Mouse (Mus musculus) urinary bladder, adult 18-20 months (tissue): ENCODE results near the gene Sf3b3.

Source experiments
- DNase-seq, 2 experiments: peaks; one replicate each; pipeline ENCODE4 v3.0.0; 2022; ENCODE audit warnings: low spot score in 2 of 2, mixed read lengths in 2 of 2

The Sf3b3 gene

DNA sequence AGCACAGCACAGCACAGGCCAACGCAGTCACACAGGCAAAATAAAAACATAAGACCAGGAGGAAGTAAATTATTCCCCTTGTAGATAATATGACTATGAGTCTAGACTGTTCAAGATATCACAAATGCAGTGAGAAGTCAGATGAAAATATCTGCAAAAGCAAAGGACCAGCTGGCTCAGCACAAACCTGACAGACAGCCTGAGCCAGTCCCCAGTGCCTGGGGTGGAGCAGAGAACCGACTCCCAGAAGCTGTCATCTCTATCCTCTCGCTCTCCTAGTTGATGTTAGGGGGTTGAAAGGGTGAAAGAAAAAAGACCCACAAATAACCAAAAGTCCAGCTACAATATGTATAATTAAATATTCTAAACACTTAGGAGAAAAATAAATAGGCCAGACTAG is 70.9 kb downstream of the Sf3b3 start:
- DNase-seq: no peak

DNA sequence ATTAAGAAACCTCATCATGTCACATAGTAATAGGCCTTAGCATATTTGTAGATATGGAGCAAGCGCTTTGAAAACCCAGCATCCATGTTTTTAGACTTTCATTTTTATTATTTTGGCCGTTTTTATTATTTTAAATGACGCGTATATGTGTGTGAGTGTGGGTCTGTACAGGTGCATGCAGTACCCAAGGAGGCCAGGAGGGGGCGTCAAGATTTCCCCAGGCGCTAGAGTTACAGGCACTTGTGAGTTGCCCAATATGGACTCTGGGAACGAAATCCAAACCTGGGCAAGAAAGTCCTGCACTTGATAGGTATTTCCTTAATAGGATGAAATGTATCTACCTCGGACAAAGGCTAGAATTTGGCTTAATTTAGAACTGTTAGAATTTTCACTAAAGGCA is 71.3 kb downstream of the Sf3b3 start:
- DNase-seq: no peak

DNA sequence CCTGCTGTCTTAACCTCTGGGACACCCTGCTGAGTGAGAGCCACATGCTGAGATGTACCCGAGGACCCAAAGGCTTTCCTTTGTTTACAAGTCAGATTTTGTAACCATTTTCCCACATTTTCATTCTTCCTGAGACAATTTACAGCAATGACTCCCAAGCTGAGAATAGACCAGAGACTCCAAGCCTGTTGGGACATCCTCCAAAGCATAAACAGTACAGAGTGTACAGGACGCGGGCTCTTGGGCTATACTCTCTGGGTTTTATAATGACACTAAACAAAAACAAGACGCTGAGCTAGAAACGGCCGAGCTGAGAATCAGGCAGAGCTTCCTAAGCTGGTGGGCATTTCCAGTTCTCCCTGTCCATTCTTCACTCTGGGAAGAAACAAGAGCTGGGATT is 71.9 kb downstream of the Sf3b3 start:
- DNase-seq: no peak

DNA sequence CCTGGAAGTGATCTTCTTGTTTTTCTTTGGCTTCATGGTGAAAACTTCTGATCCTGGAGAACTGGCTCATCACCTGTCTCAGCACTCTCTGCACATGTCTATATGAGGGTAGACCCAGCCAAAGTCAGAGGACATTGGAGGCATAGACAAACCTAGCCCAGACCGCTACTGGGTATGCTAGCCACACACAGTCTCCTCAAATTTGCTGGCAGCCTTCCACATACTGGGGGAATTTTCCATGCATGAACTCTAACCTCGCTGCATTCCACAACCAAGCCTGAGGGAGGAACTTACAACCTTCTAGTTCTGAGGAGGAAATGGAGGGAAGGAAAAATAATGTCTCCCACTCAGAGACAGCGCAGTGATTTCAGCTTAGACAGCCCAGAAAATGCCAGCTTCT is 72.5 kb downstream of the Sf3b3 start:
- DNase-seq: no peak

DNA sequence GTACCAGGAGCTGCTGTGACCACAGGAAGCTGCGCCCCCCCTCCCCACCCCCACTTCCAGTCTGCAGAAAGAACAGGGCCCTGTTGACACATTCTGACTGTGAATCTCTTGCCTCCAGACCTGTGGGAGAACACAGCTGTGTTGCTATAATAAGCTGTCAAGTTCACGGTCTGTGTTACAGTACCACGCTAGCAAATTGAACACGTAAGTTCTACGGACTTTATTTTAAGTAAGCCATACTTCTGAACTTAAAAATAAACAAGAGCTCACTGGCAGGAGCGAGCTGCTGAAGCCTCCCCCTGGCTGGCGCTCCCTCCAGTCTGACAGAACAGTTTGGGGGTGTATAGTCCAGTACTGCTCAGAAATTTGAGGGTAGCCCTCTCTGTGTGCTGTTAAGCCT is 74.1 kb downstream of the Sf3b3 start:
- no peak for DNase-seq

DNA sequence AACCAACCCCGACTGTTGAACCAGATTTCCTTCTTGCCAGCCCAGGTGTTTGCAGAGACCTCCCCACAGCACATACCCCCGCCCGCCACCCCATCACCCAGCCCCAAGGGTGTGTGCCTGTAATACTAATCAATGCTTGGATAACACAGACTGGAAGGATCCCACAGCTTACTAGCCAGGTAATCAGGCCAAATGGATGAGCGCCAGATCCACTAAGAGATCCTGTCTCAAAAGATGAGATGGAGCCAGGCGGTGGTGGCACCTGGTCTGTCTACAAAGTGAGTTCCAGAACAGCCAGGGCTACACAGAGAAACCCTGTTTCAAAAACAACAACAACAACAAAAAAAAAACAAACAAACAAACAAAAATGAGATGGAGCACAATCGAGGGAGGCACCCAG is 79.3 kb downstream of the Sf3b3 start:
- no peak for DNase-seq

DNA sequence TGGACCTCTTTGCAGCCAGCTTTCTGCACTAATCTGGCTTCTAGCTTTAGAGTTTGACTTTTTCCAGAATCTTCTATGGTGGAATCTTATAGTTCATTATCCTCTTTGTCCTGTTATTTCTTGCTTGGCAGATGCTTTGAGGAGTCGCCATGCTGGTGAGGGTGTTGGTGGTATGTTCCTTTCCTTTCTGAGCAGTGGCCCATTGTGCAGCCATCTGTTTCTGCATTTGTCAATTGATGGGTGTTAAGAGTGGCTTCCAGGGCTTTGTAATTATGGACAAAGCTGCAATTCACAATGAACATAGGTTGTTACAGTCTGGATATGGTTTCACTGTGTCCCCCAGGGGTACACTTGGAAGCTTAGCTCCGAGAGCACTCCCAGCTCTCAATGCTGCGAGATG is 81.9 kb downstream of the Sf3b3 start:
- no peak for DNase-seq

DNA sequence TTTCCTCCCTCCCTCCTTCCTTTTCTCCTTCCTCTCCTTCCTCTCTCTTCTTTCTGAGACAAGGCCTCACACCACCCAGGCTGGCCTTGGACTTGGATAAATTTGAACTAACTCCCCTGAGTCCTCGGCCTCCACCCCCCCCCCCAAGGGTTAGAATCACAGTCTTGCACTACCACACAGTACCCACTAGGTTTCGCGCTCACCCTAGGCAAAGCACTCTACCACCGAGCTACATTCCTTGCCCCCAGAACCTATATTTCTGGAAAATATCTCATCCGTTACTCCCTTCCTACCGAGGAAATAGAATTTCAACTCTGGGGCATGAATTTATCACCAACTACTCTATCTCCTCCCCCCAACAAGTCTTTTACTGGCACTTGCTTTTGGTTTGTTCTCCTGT is 84.6 kb downstream of the Sf3b3 start:
- no peak for DNase-seq

DNA sequence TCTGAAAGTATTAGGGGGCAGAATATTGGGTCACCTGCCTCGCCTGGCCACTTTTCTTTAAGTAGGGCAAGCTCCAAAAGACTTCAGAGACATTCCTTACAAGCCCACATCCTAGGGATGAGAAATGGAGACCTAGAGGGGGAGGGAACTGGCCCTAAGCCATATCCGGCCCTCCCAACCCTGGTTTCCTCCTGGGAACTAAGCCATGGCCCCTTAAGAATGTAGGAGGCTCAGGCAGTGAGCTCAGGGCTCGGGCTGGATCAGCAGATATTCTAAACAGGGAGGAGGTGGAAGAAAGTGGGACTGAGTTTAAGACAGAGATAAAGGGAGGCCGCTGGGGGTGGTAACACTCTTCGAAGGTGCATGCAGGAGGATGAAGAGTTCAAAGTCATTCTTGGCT is 85.4 kb downstream of the Sf3b3 start:
- DNase-seq: no peak

DNA sequence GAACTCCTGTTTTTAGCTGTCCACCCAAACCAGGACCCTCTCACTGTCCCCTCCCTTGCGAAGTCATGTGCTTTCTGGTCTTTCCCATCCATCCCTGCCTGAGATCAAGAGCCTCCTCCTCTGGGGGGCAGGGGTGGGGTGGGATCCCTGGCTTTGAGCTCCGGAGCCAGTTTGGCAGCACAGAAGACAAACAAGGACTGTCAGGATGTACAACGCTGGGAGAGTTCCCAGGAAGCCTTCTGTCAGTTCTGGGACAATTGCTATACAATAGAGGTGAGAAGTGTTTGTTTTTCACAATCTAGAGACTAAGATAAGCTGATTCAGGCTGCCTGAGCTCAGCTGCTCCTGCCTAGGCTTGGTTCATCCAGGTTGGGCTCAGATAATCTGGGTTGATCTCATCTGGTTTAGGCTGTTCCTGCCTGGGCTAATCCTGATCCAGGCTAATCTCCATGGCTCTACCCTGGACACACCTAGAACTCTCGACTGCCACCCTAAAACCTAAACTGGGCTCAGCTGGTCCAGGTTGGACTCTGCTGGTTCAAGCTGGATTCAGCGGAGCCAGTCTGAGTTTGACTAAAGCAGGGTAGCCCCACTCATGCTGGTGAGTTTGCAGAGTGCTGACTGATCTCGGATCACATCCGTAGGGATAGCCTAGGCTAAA is 86.2 kb downstream of the Sf3b3 start:
- no peak for DNase-seq
